Mouse (Mus musculus) testis, postnatal 10 days (tissue): ENCODE results near the gene Mical3.

ENCODE experiments used
- DNase-seq: peaks from one replicate; pipeline ENCODE4 v3.0.0; 2021; ENCODE audit warnings: low spot score

Gene Mical3

GRCm38 (mm10) chr6:120898188-120898833 is 232.5 kb downstream of the Mical3 start:
- no peak for DNase-seq

GRCm38 (mm10) chr6:120894524-120894923 is 236.3 kb downstream of the Mical3 start:
- DNase-seq = no peak

- DNase-seq = no peak
Observed at GRCm38 (mm10) chr6:120894089-120894488, 236.7 kb downstream of the Mical3 start.

- DNase-seq = no peak
Observed at GRCm38 (mm10) chr6:120886696-120887095, 244.1 kb downstream of the Mical3 start.

GRCm38 (mm10) chr6:120884436-120884835 is 246.4 kb downstream of the Mical3 start:
- no peak for DNase-seq
